Mouse (Mus musculus): ENCODE results near the gene Neurog3. TPM values are rescaled to one million over a fixed set of nuclear protein-coding genes. Genes with fewer than 3 reads are reported as not detected.

Neurog3 gene
- polyA plus RNA-seq (2017; shearing (Covaris generic)): not detected

DNA sequence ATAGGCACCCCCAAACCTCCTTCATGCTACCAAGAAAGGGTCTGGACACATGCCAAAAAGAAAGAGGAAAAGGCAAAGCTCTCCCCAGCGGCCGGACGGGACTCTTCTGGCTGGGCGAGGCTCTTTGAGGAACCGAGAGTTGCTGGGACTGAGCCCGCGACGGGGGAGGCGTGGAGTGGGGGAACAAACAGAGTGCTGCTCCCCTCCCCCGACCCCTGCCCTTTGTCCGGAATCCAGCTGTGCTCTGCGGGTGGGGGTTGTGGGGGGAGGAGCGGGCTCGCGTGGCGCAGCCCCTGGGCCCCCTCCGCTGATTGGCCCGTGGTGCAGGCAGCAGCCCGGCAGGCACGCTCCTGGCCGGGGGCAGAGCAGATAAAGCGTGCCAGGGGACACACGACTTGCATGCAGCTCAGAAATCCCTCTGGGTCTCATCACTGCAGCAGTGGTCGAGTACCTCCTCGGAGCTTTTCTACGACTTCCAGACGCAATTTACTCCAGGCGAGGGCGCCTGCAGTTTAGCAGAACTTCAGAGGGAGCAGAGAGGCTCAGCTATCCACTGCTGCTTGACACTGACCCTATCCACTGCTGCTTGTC lies at the start of gene Neurog3:
Gene Neurog3, plus strand, starts transcription at position 400 of the 591 bp plus-strand sequence.

DNA sequence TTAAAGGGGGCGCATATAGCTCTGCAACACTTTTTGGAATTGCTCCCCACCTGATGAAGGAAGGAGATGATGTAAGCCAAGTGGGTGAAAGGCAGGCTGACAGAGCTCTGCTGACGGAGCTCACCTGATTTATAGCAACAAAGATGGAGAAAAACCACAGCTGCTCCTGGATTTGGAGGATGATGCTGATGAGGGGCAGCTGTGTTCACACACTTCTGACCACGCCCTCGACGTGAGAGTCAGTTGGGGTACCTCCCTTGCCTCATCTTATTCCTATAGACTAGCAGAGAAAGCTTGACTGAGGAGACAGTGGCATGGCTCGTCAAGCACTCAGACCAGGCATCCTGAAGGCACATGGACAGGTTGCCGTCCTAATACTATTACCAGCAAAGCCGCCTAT lies 10.9 kb downstream of the Neurog3 start, which contains the start of gene Fam241b:
Gene Fam241b, minus strand, starts transcription at position 101 of the 400 bp plus-strand sequence.

Other genes starting within 250 kb of the Neurog3 start
- not detected for gene Col13a1, start 154.0 kb upstream of the Neurog3 start, polyA plus RNA-seq (2017; shearing (Covaris generic))
- not detected for gene Fam241b, start 10.8 kb downstream of the Neurog3 start, polyA plus RNA-seq (2017; shearing (Covaris generic))
- gene Tspan15, start 98.2 kb downstream of the Neurog3 start, polyA plus RNA-seq (2017; shearing (Covaris generic)): not detected
- gene Tacr2, start 119.3 kb downstream of the Neurog3 start, polyA plus RNA-seq (2017; shearing (Covaris generic)): not detected
- gene Hk1, start 246.8 kb downstream of the Neurog3 start, polyA plus RNA-seq (2017; shearing (Covaris generic)): 83.3 TPM